Mouse (Mus musculus) neutrophil, adult 59 days (primary cell): Measurements from ENCODE around the gene Hdac8. TPM values are rescaled to one million over a fixed set of nuclear protein-coding genes. Genes with fewer than 3 reads are reported as not detected.

Experiments used
- total RNA-seq, 2 experiments: library from RNA; stranded (reverse); gene quantifications; 1 replicate in 1 of 2; 2 replicates in 1 of 2; pipeline ENCODE4 v1.2.4; 2023

The Hdac8 gene
- total RNA-seq = 1 to 10 TPM; 5.8 to 8.4 TPM

GRCm38 (mm10) chrX:102504644-102505481, at the start of gene Hdac8:
Gene Hdac8, minus strand, starts transcription at chrX:102505359.

GRCm38 (mm10) chrX:102251937-102252860, 253.0 kb downstream of the Hdac8 start, which contains the start of gene Cited1:
Gene Cited1, minus strand, starts transcription at chrX:102252181.

Other genes with a start within 250 kb of the Hdac8 start
- 1 to 10 TPM; 2.9 to 3.4 TPM for gene Phka1, start 138.9 kb upstream of the Hdac8 start, total RNA-seq
- gene Gm3880, start 181.6 kb upstream of the Hdac8 start, total RNA-seq = not detected
- gene Gm9112, start 202.3 kb upstream of the Hdac8 start, total RNA-seq = not detected
- not detected for gene Dmrtc1b, start 202.5 kb upstream of the Hdac8 start, total RNA-seq